Mouse (Mus musculus) heart, postnatal 0 days (tissue): ENCODE results near the gene Gm49486. TPM values are rescaled to one million over a fixed set of nuclear protein-coding genes. Genes with fewer than 3 reads are reported as not detected.

Experiments used
- ATAC-seq: fragments of 200-750 bp; cut with Nextera tagmentation; 2 replicates; pipeline ENCODE4 v1.8.0; 2017; ENCODE audit warnings: low read depth, moderate number of reproducible peaks, moderate library complexity; ENCODE audit not compliant: insufficient read depth
- DNase-seq: peaks from one replicate; pipeline ENCODE4 v3.0.0-alpha.2; 2016; ENCODE audit warnings: low spot score
- H3K27ac ChIP-seq: fragments of 300-500 bp; sonication (generic); 2 replicates; pipeline ENCODE4 v1.5.1; 2014; ENCODE audit warnings: low read depth, mild to moderate bottlenecking
- H3K27me3 ChIP-seq: fragments of 300-500 bp; sonication (generic); 2 replicates; pipeline ENCODE4 v1.6.1; 2014; ENCODE audit warnings: low read length, mixed read lengths; ENCODE audit not compliant: control insufficient read depth, insufficient read depth
- H3K36me3 ChIP-seq: fragments of 300-500 bp; sonication (generic); replicated peaks from 2 replicates; pipeline ENCODE4 v1.6.1; 2014; ENCODE audit warnings: low read length, mixed read lengths; ENCODE audit not compliant: control insufficient read depth, insufficient read depth
- H3K4me1 ChIP-seq: fragments of 300-500 bp; sonication (generic); 2 replicates; pipeline ENCODE4 v1.6.1; 2014; ENCODE audit warnings: antibody characterized with exemption; ENCODE audit not compliant: control insufficient read depth, insufficient read depth
- H3K4me2 ChIP-seq: fragments of 300-500 bp; sonication (generic); 2 replicates; pipeline ENCODE4 v1.6.1; 2014; ENCODE audit warnings: low read depth, mild to moderate bottlenecking, low read length, moderate library complexity
- H3K4me3 ChIP-seq: fragments of 300-500 bp; sonication (generic); 2 replicates; pipeline ENCODE4 v1.5.1; 2014; ENCODE audit warnings: low read depth, low read length
- H3K9ac ChIP-seq: fragments of 300-500 bp; sonication (generic); replicated peaks from 2 replicates; pipeline ENCODE4 v1.6.1; 2014; ENCODE audit warnings: low read depth, low read length, mixed read lengths
- H3K9me3 ChIP-seq: fragments of 300-500 bp; sonication (generic); replicated peaks from 2 replicates; pipeline ENCODE4 v1.6.1; 2016; ENCODE audit warnings: low read length; ENCODE audit not compliant: control insufficient read depth
- CTCF ChIP-seq: IDR thresholded peaks from 2 replicates; pipeline ENCODE4 v1.5.1; 2016; ENCODE audit warnings: antibody characterized with exemption, control low read depth, low read depth
- EP300 ChIP-seq: IDR thresholded peaks from 2 replicates; pipeline ENCODE4 v1.6.1; 2016; ENCODE audit warnings: antibody characterized with exemption, low read depth
- WGBS: fragments of 180-500 bp; shearing (Covaris S2); extraction: QIAGEN DNeasy Blood & Tissue Kit; methylation state at CpG from one replicate; pipeline ENCODE4 v1.1.7; 2014; 5-methylcytosine and 5-hydroxymethylcytosine counted together
- polyA plus RNA-seq: library from polyadenylated mRNA; unstranded; fragments of >200 nt; fragmentation: Nextera tagmentation; extraction: Ambion mirVana; gene quantifications from 2 replicates; pipeline ENCODE4 v1.2.1, GENCODE M21; 2015
- total RNA-seq: library from RNA; depleted of rRNA; stranded (reverse); fragments of >200 nt; gene quantifications from 2 replicates; pipeline ENCODE4 v1.2.3, GENCODE M21; 2014; ENCODE audit warnings: low replicate concordance

The Gm49486 gene
- total and polyA plus RNA-seq, 2 experiments from 2014 or later, result 0.74 to 0.80 TPM

- H3K4me1 ChIP-seq, result no peaks in the 10 kb centered on the region
Observed at GRCm38 (mm10) chr15:79290340-79290739, 61.1 kb downstream of the Gm49486 start.

DNA sequence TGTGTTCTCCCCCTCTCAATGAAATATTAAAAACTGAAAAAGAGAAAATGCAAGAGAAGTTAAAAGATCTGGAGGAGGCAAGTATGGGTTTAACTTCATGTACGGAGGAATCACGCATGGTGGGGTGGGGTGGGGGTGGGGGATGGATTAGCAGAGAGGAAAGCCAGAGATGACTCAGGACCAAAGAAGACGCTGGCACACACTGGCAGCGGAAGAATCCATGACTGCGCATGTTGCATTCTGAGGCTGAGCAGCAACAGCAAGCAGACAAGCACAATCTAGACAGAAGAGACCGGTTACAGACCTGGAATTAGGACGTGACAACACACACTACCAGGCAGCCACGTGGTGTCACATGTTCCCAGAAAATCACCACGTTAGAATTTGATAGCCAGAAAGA, 63.6 kb downstream of the Gm49486 start:
- no peak for TF ChIP-seq CTCF
- Histone ChIP-seq H3K9me3 (no peaks in the 10 kb centered on the region), H3K9ac (no peak overlapping the region), H3K36me3 (no peaks in the 10 kb centered on the region), H3K27ac (no peak overlapping the region), H3K4me3 (no peak overlapping the region), H3K27me3 (no peaks in the 10 kb centered on the region), H3K4me2 (no peak overlapping the region), H3K4me1 (no peaks in the 10 kb centered on the region)
- WGBS, result 83% methylated on average over 9 of the region's 9 CpGs
- ATAC-seq, result no peak
- no peak for DNase-seq

More at GRCm38 (mm10) chr15:79290340-79290739, 61.1 kb downstream of the Gm49486 start:
- WGBS, result 77% methylated on average over 3 of the region's 3 CpGs
- Histone ChIP-seq H3K4me2 (no peak overlapping the region), H3K27ac (no peak overlapping the region), H3K27me3 (no peaks in the 10 kb centered on the region), H3K4me3 (no peak overlapping the region), H3K9me3 (no peaks in the 10 kb centered on the region), H3K36me3 (no peaks in the 10 kb centered on the region; the same call in 1 of the 2 replicates), H3K9ac (no peak overlapping the region)
- ATAC-seq, result no peak
- peak; percentile 4; the same call in 1 of the 2 replicates for TF ChIP-seq CTCF
- no peak for TF ChIP-seq EP300
- DNase-seq, result no peak

DNA sequence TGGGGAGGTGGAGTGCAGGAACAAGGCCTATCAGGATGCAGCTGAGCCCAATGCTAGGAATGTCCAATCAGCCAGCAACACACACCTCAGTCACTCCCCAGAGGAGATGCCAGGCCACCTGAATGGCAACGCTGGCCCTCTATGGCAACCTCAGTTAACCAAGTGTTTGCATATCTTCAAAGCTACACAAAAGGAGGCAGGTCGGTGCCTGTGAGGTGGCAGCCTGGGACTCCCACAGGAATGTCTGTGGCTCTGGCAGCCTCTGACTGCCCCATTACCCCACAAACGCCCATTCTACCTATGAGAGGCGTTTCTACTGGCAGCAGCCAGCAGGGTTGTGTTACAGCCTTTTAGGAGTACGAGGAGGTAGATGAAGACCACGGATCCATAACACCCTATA, 69.4 kb downstream of the Gm49486 start:
- H3K4me3 ChIP-seq, result no peak overlapping the region
- no peak overlapping the region for H3K27ac ChIP-seq
- no peaks in the 10 kb centered on the region for H3K9me3 ChIP-seq
- H3K4me1 ChIP-seq, result no peaks in the 10 kb centered on the region
- ATAC-seq, result no peak
- H3K27me3 ChIP-seq, result no peaks in the 10 kb centered on the region
- H3K9ac ChIP-seq, result no peak overlapping the region
- no peak overlapping the region for H3K4me2 ChIP-seq
- WGBS, result 86% methylated on average over 6 of the region's 6 CpGs
- no peak for DNase-seq
- H3K36me3 ChIP-seq, result no peaks in the 10 kb centered on the region
- no peak for TF ChIP-seq EP300
- TF ChIP-seq CTCF, result no peak

DNA sequence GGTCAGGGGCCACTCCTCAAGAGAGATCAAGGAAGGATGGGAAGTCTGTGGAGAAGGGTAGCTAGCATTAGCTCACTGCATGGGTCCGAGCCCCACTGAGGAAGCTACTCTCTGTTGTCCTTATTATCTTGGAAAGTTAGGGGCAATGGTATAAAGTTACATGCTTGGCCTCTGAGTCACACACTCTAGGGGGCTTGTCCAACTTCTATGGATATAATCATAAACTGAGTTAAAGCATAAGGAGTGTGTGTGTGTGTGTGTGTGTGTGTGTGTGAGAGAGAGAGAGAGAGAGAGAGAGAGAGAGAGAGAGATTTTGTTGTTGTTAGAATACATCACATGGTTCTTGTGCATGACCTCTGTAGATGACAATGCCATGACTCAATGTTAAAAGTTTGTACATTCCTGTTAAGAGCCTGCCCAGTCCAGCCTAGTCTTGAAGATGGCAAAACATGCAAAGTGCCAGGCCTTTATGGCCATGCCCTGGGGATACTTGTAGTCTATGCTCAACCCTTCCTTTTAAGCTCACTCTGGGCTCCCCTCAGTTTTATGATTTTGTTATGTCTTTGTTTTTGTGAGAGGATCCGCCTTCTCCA, 70.5 kb downstream of the Gm49486 start:
- 64% methylated on average over 2 of the region's 2 CpGs for WGBS
- Histone ChIP-seq H3K4me2 (no peak overlapping the region), H3K4me1 (no peaks in the 10 kb centered on the region), H3K9ac (no peak overlapping the region), H3K27me3 (no peaks in the 10 kb centered on the region), H3K36me3 (no peaks in the 10 kb centered on the region), H3K4me3 (no peak overlapping the region), H3K27ac (0 out of 2 replicates have a peak overlapping the region, but pooled peaks have one; percentile 4), H3K9me3 (no peaks in the 10 kb centered on the region)
- no peak for ATAC-seq
- TF ChIP-seq EP300 (no peak), CTCF (no peak)
- no peak for DNase-seq

GRCm38 (mm10) chr15:79303725-79304124, 74.5 kb downstream of the Gm49486 start:
- DNase-seq (no peak), ATAC-seq (no peak)
- TF ChIP-seq EP300 (no peak), CTCF (no peak)
- WGBS, result 86% methylated on average over 8 of the region's 8 CpGs
- no peaks in the 10 kb centered on the region for H3K4me1 ChIP-seq
- no peak overlapping the region for H3K4me3 ChIP-seq
- no peak overlapping the region for H3K27ac ChIP-seq
- peaks cover 3% of the 10 kb centered on the region; the same call in 1 of the 2 replicates for H3K36me3 ChIP-seq
- no peak overlapping the region for H3K9ac ChIP-seq
- no peaks in the 10 kb centered on the region for H3K27me3 ChIP-seq
- H3K9me3 ChIP-seq, result no peaks in the 10 kb centered on the region
- no peak overlapping the region for H3K4me2 ChIP-seq

- TF ChIP-seq EP300 (no peak), CTCF (no peak)
Observed at GRCm38 (mm10) chr15:79304832-79305231, 75.6 kb downstream of the Gm49486 start.

More at GRCm38 (mm10) chr15:79304832-79305231, 75.6 kb downstream of the Gm49486 start:
- ATAC-seq (no peak), DNase-seq (no peak)
- Histone ChIP-seq H3K36me3 (peaks cover 3% of the 10 kb centered on the region; the same call in 1 of the 2 replicates), H3K4me2 (no peak overlapping the region), H3K9ac (no peak overlapping the region), H3K4me3 (no peak overlapping the region), H3K27ac (no peak overlapping the region), H3K27me3 (no peaks in the 10 kb centered on the region), H3K4me1 (no peaks in the 10 kb centered on the region), H3K9me3 (no peaks in the 10 kb centered on the region)
- WGBS, result 58% methylated on average over 4 of the region's 5 CpGs
